ENCODE assay signal across 20 mouse cellular contexts in the genomic region with DNA sequence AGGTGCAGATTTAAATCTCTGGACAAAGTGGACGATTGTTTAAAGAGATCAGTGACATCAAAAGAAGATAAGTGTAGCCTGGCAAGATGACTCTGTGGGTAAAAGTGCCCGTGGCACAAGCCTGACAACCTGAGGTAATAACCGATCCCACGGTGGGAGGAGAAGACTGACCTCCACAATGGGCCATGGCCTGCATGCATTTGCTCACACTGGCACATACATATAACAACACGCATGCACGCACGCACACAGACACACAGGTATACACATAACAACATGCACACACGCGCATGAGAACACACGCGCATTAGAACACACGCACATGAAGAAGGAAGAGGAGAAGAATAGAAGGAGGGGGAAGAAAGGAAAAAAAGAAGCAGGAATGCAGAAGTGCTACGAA. TPM values are rescaled to one million over a fixed set of nuclear protein-coding genes. Genes with fewer than 3 reads are reported as not detected.
"Had no signal": no experiment of that assay in that cellular context is flagged by ENCODE, and none has a peak within 500 bp of the region (broad histone marks: within the 10 kb centered on the region; RNA-seq: fewer than 3 reads in every experiment).

No protein-coding gene starts in this region.

- H3K4me1 ChIP-seq: midbrain, embryonic 10.5 days had no signal

- H3K4me2 ChIP-seq: lung, embryonic 14.5 days; midbrain, embryonic 12.5 days; neural tube, embryonic 13.5 days; neural tube, embryonic 15.5 days had no signal

- H3K27ac ChIP-seq: midbrain, embryonic 10.5 days; midbrain, embryonic 12.5 days; neural tube, embryonic 13.5 days; neural tube, embryonic 15.5 days had no signal

- H3K9me3 ChIP-seq: neural tube, embryonic 13.5 days; neural tube, embryonic 15.5 days had no signal

- H3K36me3 ChIP-seq: midbrain, embryonic 10.5 days; midbrain, embryonic 12.5 days; neural tube, embryonic 13.5 days; neural tube, embryonic 15.5 days had no signal

- H3K27me3 ChIP-seq: midbrain, embryonic 12.5 days; neural tube, embryonic 13.5 days; neural tube, embryonic 15.5 days had no signal

- H3K4me3 ChIP-seq: midbrain, embryonic 10.5 days; midbrain, embryonic 12.5 days; myocyte; neural tube, embryonic 13.5 days; neural tube, embryonic 15.5 days had no signal

- H3K9ac ChIP-seq: lung, embryonic 14.5 days; midbrain, embryonic 12.5 days; neural tube, embryonic 13.5 days; neural tube, embryonic 15.5 days had no signal

- ATAC-seq: midbrain, embryonic 16.5 days had no signal

- DNase-seq: lung, adult 18-20 months; lung, embryonic 14.5 days; lung, postnatal 10 days; lung, postnatal 4 days; midbrain, embryonic 14.5 days; retina, postnatal 1 day; right cerebral cortex, adult 18-20 months; right cerebral cortex, postnatal 25 days; right cerebral cortex, postnatal 4 days; spleen, adult 18-20 months; thymus, adult 18-20 months; thymus, postnatal 14 days; thymus, postnatal 36 days had no signal

RNA-seq across cellular contexts. Expression of a gene that starts 55.2 kb away (rescaled TPM):
- total RNA-seq: megakaryocyte-erythroid progenitor cell, adult 5-6 weeks had no signal
- polyA plus RNA-seq: lung, embryonic 14.5 days had no signal
